Mouse (Mus musculus): ENCODE measurements around the gene Nceh1. TPM values are rescaled to one million over a fixed set of nuclear protein-coding genes. Genes with fewer than 3 reads are reported as not detected.
A peak's percentile ranks its signal among the peaks of the same experiment; 100 is the strongest.

Gene Nceh1
- total RNA-seq, 2 experiments from 2014 or later: 32.7 to 33.9 TPM

- ATAC-seq (ENCODE audit: poor library complexity, severe bottlenecking): no peak
Measured at GRCm38 (mm10) chr3:27222488-27222887, 39.7 kb downstream of the Nceh1 start.

GRCm38 (mm10) chr3:27227629-27228453, 45.1 kb downstream of the Nceh1 start:
- peak; percentile 70 for ATAC-seq (ENCODE audit: poor library complexity, severe bottlenecking)

GRCm38 (mm10) chr3:27228530-27229309, 46.0 kb downstream of the Nceh1 start:
- ATAC-seq (ENCODE audit: poor library complexity, severe bottlenecking): no peak

GRCm38 (mm10) chr3:27233361-27233760, 50.6 kb downstream of the Nceh1 start:
- ATAC-seq (ENCODE audit: poor library complexity, severe bottlenecking): no peak

- ATAC-seq (ENCODE audit: poor library complexity, severe bottlenecking): no peak
Measured at GRCm38 (mm10) chr3:27233841-27234240, 51.1 kb downstream of the Nceh1 start.

GRCm38 (mm10) chr3:27234976-27235375, 52.2 kb downstream of the Nceh1 start:
- ATAC-seq (ENCODE audit: poor library complexity, severe bottlenecking): no peak

GRCm38 (mm10) chr3:27237226-27237625, 54.5 kb downstream of the Nceh1 start:
- peak; percentile 89 for ATAC-seq (ENCODE audit: poor library complexity, severe bottlenecking)

- no peak for ATAC-seq (ENCODE audit: poor library complexity, severe bottlenecking)
Measured at GRCm38 (mm10) chr3:27238563-27238962, 55.8 kb downstream of the Nceh1 start.

GRCm38 (mm10) chr3:27239568-27239967, 56.8 kb downstream of the Nceh1 start:
- ATAC-seq (ENCODE audit: poor library complexity, severe bottlenecking): no peak

GRCm38 (mm10) chr3:27241864-27242263, 59.1 kb downstream of the Nceh1 start:
- no peak for ATAC-seq (ENCODE audit: poor library complexity, severe bottlenecking)

- no peak for ATAC-seq (ENCODE audit: poor library complexity, severe bottlenecking)
Measured at GRCm38 (mm10) chr3:27246166-27246565, 63.4 kb downstream of the Nceh1 start.

- ATAC-seq (ENCODE audit: poor library complexity, severe bottlenecking): no peak
Measured at GRCm38 (mm10) chr3:27247785-27248184, 65.0 kb downstream of the Nceh1 start.

GRCm38 (mm10) chr3:27249030-27249429, 66.3 kb downstream of the Nceh1 start:
- ATAC-seq (ENCODE audit: poor library complexity, severe bottlenecking): no peak

GRCm38 (mm10) chr3:27250936-27251335, 68.2 kb downstream of the Nceh1 start:
- no peak for ATAC-seq (ENCODE audit: poor library complexity, severe bottlenecking)

GRCm38 (mm10) chr3:27258461-27258860, 75.7 kb downstream of the Nceh1 start:
- ATAC-seq (ENCODE audit: poor library complexity, severe bottlenecking): peak; percentile 99

- no peak for ATAC-seq (ENCODE audit: poor library complexity, severe bottlenecking)
Measured at GRCm38 (mm10) chr3:27260393-27260792, 77.6 kb downstream of the Nceh1 start.

GRCm38 (mm10) chr3:27267327-27267726, 84.6 kb downstream of the Nceh1 start:
- ATAC-seq (ENCODE audit: poor library complexity, severe bottlenecking): no peak

GRCm38 (mm10) chr3:27267887-27268286, 85.1 kb downstream of the Nceh1 start:
- ATAC-seq (ENCODE audit: poor library complexity, severe bottlenecking): no peak

GRCm38 (mm10) chr3:27269151-27269550, 86.4 kb downstream of the Nceh1 start:
- ATAC-seq (ENCODE audit: poor library complexity, severe bottlenecking): no peak

- peak; percentile 96 for ATAC-seq (ENCODE audit: poor library complexity, severe bottlenecking)
Measured at GRCm38 (mm10) chr3:27270160-27270962, 87.6 kb downstream of the Nceh1 start.
